Mouse (Mus musculus) gastrocnemius, adult 8-10 months (tissue): Measurements from ENCODE around the gene Sbk1. TPM values are rescaled to one million over a fixed set of nuclear protein-coding genes. Genes with fewer than 3 reads are reported as not detected.

Source experiments
- DNase-seq, 2 experiments: peaks; one replicate each; pipeline ENCODE4 v3.0.0; 2022; ENCODE audit warnings: low spot score in 2 of 2
- total RNA-seq, 4 experiments: library from RNA; stranded (reverse); gene quantifications; 2 replicates each; pipeline ENCODE4 v1.2.4; 2022

The Sbk1 gene
- 10 to 100 TPM; 13.0 to 18.8 (median 16.8) TPM for total RNA-seq

DNA sequence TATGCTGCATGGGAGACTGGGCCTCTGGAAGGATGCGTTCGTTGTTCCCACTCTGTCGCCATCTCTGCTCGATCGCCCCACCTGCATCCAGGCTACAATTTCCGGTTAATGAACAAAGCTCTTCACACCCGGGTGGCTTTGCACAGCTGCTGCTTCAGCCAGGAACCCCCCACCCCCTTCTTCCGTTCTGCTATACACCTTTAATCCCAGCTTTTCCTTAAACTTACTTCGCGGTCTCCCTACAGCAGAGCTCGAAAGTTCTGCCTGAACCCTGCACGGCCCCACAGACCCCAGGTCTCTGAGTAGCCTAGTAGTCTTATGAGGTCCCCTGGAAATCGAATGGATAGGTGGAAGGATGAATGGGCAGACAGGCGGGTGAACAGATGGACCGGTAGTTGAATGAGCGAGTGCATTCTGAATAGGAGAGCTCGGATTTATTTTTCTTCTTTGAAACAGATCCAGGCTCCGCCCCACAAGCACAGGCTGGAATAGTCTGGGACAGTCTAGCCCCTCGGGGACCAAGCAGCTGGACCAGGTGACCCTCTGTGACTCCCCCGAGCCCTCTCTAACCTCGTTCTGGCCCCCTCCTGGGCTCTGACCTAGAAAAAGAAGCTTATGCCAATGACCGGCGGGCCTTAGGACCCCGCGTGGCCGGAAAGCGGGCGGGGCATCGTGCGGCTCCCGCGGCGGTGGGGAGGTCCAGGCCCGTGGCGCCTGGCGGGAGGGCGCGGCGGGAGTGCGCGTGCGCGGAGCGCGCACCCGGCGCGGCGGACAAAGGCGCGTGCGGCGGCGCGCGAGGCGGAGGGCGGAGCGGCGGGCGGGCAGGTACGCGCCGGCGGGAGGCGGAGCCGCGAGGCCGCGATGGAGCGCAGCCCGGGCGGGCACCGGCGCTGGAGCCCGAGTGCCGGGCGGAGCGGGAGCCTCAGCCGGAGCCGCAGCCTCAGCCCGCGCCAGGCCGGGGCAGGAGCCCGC is at the start of gene Sbk1:
Gene Sbk1 (plus strand): TSS at position 908 of the 972 bp plus-strand sequence.
- peak; percentile 81 to 90 for DNase-seq

GRCm38 (mm10) chr7:126222753-126223152 is 49.7 kb upstream of the Sbk1 start:
- no peak for DNase-seq

DNA sequence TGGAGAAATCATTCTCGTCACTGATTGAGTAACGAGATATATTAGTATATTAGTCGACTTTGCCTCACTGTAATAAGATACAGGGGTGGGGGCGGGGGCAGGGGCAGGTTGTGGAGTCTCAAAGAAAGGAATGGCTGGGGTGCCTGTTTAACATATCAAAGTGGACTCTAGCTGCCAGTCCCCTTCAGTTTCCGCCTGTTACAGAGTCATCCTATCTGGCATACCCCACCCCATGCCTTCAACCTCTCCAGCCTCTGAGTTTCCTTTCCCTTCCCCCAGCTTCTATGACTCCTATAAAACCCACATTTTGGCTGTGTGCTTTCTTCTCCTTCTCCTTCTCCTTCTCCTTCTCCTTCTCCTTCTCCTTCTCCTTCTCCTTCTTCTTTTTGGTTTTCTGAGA is 46.3 kb upstream of the Sbk1 start:
- no peak for DNase-seq

- no peak for DNase-seq
These were observed 41.9 kb upstream of the Sbk1 start for GRCm38 (mm10) chr7:126230357-126231148.

- DNase-seq = no peak
These were observed 39.9 kb upstream of the Sbk1 start for GRCm38 (mm10) chr7:126232345-126233071.

DNA sequence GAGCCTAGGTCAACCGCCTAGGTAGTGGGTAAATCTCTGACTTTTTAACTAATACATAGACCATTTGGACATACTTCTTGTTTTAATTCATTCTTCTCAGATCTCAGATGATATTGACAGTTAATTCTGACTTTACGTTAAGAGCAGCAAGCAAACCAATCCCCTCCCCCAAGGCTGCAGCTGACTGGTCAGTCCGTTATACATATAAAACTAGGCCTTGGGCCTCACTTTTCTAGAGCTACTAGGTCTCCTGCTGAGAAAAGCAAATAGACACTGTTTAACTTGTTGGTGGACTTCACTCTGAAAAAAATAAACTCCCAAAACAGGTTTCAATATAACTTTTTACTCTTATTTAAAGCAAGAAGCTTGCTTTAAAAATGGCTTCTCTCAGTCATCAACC is 37.8 kb upstream of the Sbk1 start:
- DNase-seq = no peak

GRCm38 (mm10) chr7:126236083-126236793 is 36.2 kb upstream of the Sbk1 start:
- no peak for DNase-seq

DNA sequence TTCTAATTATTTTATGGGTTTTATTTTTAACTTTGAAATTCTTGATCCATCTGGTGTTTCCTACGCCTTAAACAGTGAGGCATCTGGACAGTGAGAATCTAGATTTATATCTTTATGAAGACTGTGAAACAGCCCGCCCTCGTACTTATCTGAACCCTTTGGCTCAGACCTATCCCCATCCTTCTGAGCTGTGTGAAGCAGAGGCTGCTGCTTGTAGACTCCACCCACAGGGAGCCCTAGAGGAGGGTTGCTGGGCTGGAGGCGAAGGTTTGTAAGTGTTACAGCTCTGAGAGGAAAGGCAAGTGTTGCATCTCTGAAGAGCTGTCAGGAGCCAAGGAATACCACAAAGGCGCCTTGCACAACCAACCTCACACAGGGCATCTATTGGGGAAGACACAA is 35.6 kb upstream of the Sbk1 start:
- DNase-seq = no peak

- no peak for DNase-seq
These were observed 31.5 kb upstream of the Sbk1 start for GRCm38 (mm10) chr7:126240814-126241360.

GRCm38 (mm10) chr7:126244168-126244750 is 28.2 kb upstream of the Sbk1 start:
- DNase-seq = no peak

DNA sequence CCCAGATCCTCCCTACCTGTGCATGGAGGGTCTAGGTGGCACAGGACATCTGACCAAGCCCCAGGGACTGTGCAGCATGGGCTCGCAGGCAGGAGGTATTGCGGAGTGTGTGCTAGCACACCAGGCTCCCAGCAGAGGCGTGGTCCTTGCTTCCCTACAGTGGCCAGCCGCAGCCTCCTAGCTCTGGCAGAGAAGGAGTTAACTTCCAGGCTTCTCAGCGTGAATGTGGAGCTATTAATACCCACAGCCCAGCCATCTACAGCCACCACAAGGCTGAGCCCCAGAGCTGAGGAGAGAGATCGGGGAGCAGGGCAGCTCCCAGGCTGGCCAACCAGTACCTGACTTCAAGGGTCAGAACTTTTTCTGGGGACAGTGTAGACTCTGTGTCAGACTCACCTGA is 24.3 kb upstream of the Sbk1 start:
- DNase-seq = peak in 1 of 2 experiments; percentile 47

DNA sequence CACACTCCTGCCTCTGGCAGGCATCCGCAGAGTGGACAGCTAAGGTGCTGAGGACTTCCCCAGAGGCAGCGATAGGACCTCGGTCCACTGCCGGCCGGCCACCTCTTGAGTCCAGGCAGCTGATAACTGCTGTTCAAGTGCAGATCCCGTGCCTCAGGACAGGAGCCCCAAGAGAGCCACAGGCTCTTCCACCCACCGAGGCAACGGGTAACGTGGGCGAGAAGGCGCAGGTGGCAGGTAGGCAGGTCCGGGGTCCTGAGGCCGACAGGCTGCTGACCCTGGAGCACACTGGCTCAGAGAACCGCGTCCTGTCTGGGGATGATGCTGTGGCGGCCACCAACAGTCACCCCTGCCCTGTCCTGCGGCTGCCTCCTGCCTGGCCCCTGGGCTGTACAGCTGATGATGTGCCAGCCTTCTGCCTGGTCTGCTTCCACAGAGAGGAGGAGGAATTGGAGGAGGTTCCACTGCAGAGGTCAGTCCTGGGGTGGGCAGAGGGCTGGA is 23.7 kb upstream of the Sbk1 start:
- no peak for DNase-seq

- DNase-seq = no peak
These were observed 23.3 kb upstream of the Sbk1 start for GRCm38 (mm10) chr7:126249146-126249545.

- no peak for DNase-seq
These were observed 22.4 kb upstream of the Sbk1 start for GRCm38 (mm10) chr7:126249986-126250385.

DNA sequence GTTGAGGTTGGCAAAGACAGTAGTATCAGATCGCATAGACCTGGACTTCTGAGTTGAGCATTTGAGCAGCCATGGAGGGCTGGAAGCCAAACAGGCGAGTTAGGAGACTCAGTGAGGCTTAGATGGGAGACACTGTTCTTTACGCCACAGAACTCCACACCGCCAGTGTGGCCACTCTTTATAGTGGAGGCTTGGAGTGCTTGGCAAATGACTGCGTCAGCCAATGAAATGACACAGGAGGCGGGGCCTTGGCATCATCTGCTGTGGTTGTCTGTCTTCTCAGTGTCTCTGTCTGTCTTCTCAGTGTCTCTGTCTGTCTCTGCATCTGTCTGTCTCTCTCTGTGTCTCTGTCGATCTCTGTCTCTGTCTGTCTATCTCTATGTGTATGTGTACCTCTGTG is 21.9 kb upstream of the Sbk1 start:
- peak; percentile 62 to 79 for DNase-seq

GRCm38 (mm10) chr7:126251698-126252097 is 20.7 kb upstream of the Sbk1 start:
- peak; percentile 67 to 79 for DNase-seq

- no peak for DNase-seq
These were observed 20.2 kb upstream of the Sbk1 start for GRCm38 (mm10) chr7:126252230-126252629.

DNA sequence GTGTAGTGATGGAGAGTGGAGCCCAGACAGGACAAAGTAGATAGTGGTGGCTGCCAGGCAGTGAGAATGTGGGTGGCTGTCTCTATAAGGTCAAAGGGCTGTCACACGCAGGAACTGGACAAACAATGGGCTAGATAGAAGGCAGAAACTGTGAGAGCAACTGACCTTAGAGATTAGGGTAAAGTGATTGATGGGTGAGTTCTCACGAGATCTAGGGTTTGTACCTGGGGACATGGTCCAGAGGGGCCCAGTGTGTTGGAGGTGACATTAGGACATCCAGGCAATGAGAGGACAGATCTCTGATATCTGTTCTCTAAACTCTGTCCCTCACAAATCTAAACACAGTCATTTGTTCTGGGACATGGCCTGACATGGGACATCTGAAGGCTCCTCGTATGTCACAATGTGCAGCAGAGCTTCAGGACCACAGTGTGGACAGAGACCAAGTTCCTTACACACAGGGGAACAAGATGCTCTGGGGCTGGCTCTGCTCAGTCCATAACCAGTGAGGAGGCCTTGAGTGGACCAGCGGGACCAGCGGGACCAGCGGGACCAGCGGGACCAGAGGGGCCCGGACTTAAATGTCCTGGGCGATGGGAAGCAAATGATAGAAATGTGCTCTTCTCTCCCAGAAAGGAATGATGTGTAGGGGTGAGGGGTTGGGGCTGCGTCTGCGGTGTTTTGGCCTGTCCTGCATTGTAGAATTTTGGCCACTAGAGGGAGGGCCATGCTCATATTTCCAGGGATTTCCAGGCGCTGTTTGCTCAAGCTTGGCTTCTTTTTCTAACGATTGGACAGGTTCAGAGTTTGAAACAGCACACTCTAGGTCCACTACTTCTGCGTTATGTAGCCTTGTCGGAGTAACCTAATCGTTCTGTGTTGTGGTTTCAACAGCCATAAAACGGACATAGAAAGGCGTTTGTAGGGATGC is 11.9 kb upstream of the Sbk1 start:
- DNase-seq = peak in 1 of 2 experiments; percentile 32

DNA sequence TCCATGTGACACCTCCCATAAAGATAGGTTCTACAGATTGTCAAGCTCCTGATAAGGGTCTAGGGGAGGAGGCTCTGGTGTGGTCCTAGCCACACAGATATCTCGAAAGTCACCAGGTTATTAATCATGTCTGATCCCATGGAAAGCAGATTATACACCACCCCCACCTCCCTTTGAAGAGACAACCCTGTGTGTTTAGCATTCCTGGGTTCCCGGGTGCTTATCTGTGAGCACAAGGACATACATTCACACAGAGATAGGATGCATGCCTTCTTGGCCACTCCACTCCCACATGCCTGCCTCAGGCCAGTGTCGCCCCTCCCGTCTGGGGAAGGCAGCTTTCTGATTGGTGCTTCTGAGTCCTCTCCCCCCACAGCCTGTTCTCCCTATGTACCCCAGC is 10.6 kb upstream of the Sbk1 start:
- DNase-seq = no peak
